Mouse (Mus musculus) G1E (cell line): ENCODE measurements around the gene Rnf181. TPM values are rescaled to one million over a fixed set of nuclear protein-coding genes. Genes with fewer than 3 reads are reported as not detected.

ENCODE experiments used
- ATAC-seq: 2 replicates; pipeline ENCODE4 v1.8.0; 2016; ENCODE audit warnings: mild to moderate bottlenecking; ENCODE audit not compliant: insufficient number of reproducible peaks, poor library complexity, low FRiP score, severe bottlenecking; ENCODE audit errors: extremely low read depth
- DNase-seq: peaks from one replicate; pipeline ENCODE4 v3.0.0; 2012; ENCODE audit warnings: low spot score
- H3K27me3 ChIP-seq: 2 replicates; pipeline ENCODE4 v1.6.1; 2012; ENCODE audit warnings: mild to moderate bottlenecking, low read length, inconsistent platforms; ENCODE audit not compliant: insufficient read depth
- H3K36me3 ChIP-seq: replicated peaks from 2 replicates; pipeline ENCODE3; 2012; ENCODE audit warnings: mild to moderate bottlenecking, inconsistent platforms
- H3K4me1 ChIP-seq: 2 replicates; pipeline ENCODE4 v1.6.1; 2012; ENCODE audit warnings: low read depth, low read length, inconsistent platforms, mixed read lengths; ENCODE audit not compliant: insufficient read depth
- H3K4me3 ChIP-seq: 2 replicates; pipeline ENCODE4 v1.5.1; 2012; ENCODE audit warnings: low read depth, mild to moderate bottlenecking, inconsistent platforms, low read length, moderate library complexity, mixed read lengths
- H3K9me3 ChIP-seq: replicated peaks from 2 replicates; pipeline ENCODE4 v1.6.1; 2012; ENCODE audit warnings: inconsistent platforms
- CTCF ChIP-seq: IDR thresholded peaks from 2 replicates; pipeline ENCODE4 v1.5.1; 2012; ENCODE audit warnings: low read depth, low read length, inconsistent platforms, mixed read lengths
- GATA1 ChIP-seq: IDR thresholded peaks from 2 replicates; pipeline ENCODE4 v1.6.1; 2012; ENCODE audit warnings: borderline replicate concordance, low read length, inconsistent platforms, mixed read lengths
- GATA2 ChIP-seq: IDR thresholded peaks from 2 replicates; pipeline ENCODE4 v1.6.1; 2012; ENCODE audit warnings: low read depth, low read length, inconsistent platforms, borderline replicate concordance
- POLR2AphosphoS5 ChIP-seq: IDR thresholded peaks from 2 replicates; pipeline ENCODE4 v1.6.1; 2012; ENCODE audit warnings: low read depth, low read length, inconsistent platforms; ENCODE audit not compliant: insufficient replicate concordance
- TAL1 ChIP-seq: conservative IDR thresholded peaks from 2 replicates; pipeline ENCODE4 v1.6.1; 2012; ENCODE audit warnings: low read depth, low read length, inconsistent platforms, mixed read lengths
- polyA plus RNA-seq: library from polyadenylated mRNA; stranded (reverse); fragments of >175 nt; gene quantifications from 2 replicates; pipeline ENCODE4 v1.2.3, GENCODE M21; 2012
- total RNA-seq, 2 experiments: library from RNA; stranded (forward) in 1 of 2; stranded (reverse) in 1 of 2; fragments of 200-1000 nt in 1 of 2; fragments of >200 nt in 1 of 2; fragmentation: Nextera tagmentation in 1 of 2; gene quantifications; 2 replicates each; pipeline ENCODE4 v1.2.3; 2014 to 2017

Gene Rnf181
- total and polyA plus RNA-seq, 3 experiments = 153 to 244 (median 165) TPM

DNA sequence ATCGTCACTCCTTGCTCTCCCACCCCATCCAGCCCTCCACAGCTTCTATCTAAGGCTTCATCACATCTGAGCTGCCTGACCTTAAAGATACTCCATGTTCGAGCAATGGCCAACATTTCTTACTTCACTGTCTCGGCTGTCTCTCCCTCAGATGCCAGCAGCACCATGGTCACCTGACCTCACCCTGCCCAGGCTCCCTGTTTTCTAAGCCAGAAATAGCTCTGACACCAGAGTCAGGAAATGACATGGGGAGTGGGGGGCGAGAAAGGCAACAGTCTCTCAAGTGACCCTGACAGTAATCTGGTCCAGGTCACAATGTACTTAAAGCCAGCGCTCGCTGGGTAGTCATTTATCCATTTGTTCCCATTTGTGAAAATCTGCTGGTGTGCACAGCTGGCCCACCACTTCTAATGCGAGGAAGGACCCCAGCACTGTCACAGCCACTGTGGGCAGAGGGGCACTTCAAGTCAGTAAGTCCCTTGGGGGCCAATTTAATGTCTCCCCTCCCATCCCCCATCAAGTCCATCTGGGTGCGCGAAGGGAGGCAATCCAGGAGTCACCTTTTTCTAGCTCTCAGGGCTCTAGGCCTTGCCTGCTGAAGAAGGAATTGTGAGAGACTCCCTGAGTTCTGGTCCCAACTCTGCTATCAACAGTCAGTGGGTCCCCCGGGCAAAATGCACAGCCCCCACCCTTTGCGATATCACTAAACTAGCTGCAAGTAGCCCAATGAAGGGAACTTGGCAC lies 53.5 kb downstream of the Rnf181 start:
- Histone ChIP-seq H3K4me3 (no peak overlapping the region), H3K4me1 (peaks cover 11% of the 10 kb centered on the region; the same call in 1 of the 2 replicates), H3K36me3 (peaks cover 68% of the 10 kb centered on the region), H3K27me3 (peaks cover 4% of the 10 kb centered on the region), H3K9me3 (no peaks in the 10 kb centered on the region)
- ATAC-seq (no peak), DNase-seq (no peak)
- TF ChIP-seq POLR2AphosphoS5 (no peak), CTCF (no peak), TAL1 (no peak), GATA1 (no peak), GATA2 (no peak)

DNA sequence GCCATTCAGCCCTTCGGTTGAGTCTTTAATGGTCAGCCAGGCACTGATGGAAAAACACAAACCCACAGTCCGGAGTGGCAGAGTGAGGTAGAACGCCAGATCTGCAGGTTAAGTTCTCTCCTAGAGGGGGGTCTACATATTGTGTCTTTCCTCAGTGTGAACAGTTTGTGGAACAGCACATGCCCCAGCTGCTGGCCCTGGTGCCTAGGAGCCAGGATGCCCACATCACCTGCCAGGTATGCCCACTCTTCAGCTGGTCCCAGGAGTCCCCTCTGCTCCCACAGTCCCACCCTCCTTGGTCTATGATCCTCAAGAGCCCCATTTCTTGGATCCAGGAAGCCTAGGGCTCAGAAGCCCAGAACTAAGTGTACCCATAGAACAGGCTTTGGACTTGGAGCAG lies 54.6 kb downstream of the Rnf181 start:
- TF ChIP-seq TAL1 (no peak), POLR2AphosphoS5 (no peak), GATA1 (no peak), GATA2 (no peak), CTCF (no peak)
- Histone ChIP-seq H3K36me3 (peaks cover 57% of the 10 kb centered on the region), H3K9me3 (no peaks in the 10 kb centered on the region), H3K4me3 (no peak overlapping the region), H3K27me3 (peaks cover 7% of the 10 kb centered on the region), H3K4me1 (peaks cover 11% of the 10 kb centered on the region; the same call in 1 of the 2 replicates)
- no peak for ATAC-seq
- no peak for DNase-seq

Other genes with a start within 250 kb of the Rnf181 start
- gene Atoh8, start 131.4 kb downstream of the Rnf181 start, total RNA-seq (2014; fragmentation: Nextera tagmentation) = not detected in 2 replicates
- gene Atoh8, start 131.4 kb downstream of the Rnf181 start, total RNA-seq (2017) = not detected in 2 replicates
- gene Atoh8, start 131.4 kb downstream of the Rnf181 start, polyA plus RNA-seq = 0.03 TPM in 1 of 2 replicates, not detected in the other
- gene Sftpb, start 62.3 kb downstream of the Rnf181 start, total RNA-seq (2014; fragmentation: Nextera tagmentation) = not detected in 2 replicates
- gene Sftpb, start 62.3 kb downstream of the Rnf181 start, total RNA-seq (2017) = not detected in 2 replicates
- not detected in 2 replicates for gene Sftpb, start 62.3 kb downstream of the Rnf181 start, polyA plus RNA-seq
- gene Usp39, start 21.8 kb downstream of the Rnf181 start, total RNA-seq (2014; fragmentation: Nextera tagmentation) = 99.6 and 100 TPM in 2 replicates
- gene Usp39, start 21.8 kb downstream of the Rnf181 start, total RNA-seq (2017) = 116 and 119 TPM in 2 replicates
- 26.3 and 29.7 TPM in 2 replicates for gene Usp39, start 21.8 kb downstream of the Rnf181 start, polyA plus RNA-seq
- gene 0610030E20Rik, start 19.6 kb downstream of the Rnf181 start, total RNA-seq (2014; fragmentation: Nextera tagmentation) = 71.0 and 74.9 TPM in 2 replicates
- gene 0610030E20Rik, start 19.6 kb downstream of the Rnf181 start, total RNA-seq (2017) = 26.4 and 29.7 TPM in 2 replicates
- 33.9 and 34.7 TPM in 2 replicates for gene 0610030E20Rik, start 19.6 kb downstream of the Rnf181 start, polyA plus RNA-seq
- gene Tmem150a, start 11.5 kb downstream of the Rnf181 start, total RNA-seq (2014; fragmentation: Nextera tagmentation) = 5.5 and 6.0 TPM in 2 replicates
- 0.55 and 1.2 TPM in 2 replicates for gene Tmem150a, start 11.5 kb downstream of the Rnf181 start, total RNA-seq (2017)
- 5.1 and 5.6 TPM in 2 replicates for gene Tmem150a, start 11.5 kb downstream of the Rnf181 start, polyA plus RNA-seq
- gene Vamp5, start 13.5 kb upstream of the Rnf181 start, total RNA-seq (2014; fragmentation: Nextera tagmentation) = 187 and 244 TPM in 2 replicates
- gene Vamp5, start 13.5 kb upstream of the Rnf181 start, total RNA-seq (2017) = 163 and 182 TPM in 2 replicates
- 133 and 183 TPM in 2 replicates for gene Vamp5, start 13.5 kb upstream of the Rnf181 start, polyA plus RNA-seq
- 58.1 and 72.6 TPM in 2 replicates for gene Vamp8, start 23.7 kb upstream of the Rnf181 start, total RNA-seq (2014; fragmentation: Nextera tagmentation)
- gene Vamp8, start 23.7 kb upstream of the Rnf181 start, total RNA-seq (2017) = 516 and 572 TPM in 2 replicates
- gene Vamp8, start 23.7 kb upstream of the Rnf181 start, polyA plus RNA-seq = 147 and 261 TPM in 2 replicates
- gene Ggcx, start 47.4 kb upstream of the Rnf181 start, total RNA-seq (2014; fragmentation: Nextera tagmentation) = 25.9 and 27.8 TPM in 2 replicates
- 9.2 and 12.4 TPM in 2 replicates for gene Ggcx, start 47.4 kb upstream of the Rnf181 start, total RNA-seq (2017)
- gene Ggcx, start 47.4 kb upstream of the Rnf181 start, polyA plus RNA-seq = 6.5 and 6.7 TPM in 2 replicates
- gene Mat2a, start 72.6 kb upstream of the Rnf181 start, total RNA-seq (2014; fragmentation: Nextera tagmentation) = 355 and 414 TPM in 2 replicates
- 275 and 294 TPM in 2 replicates for gene Mat2a, start 72.6 kb upstream of the Rnf181 start, total RNA-seq (2017)
- 24.9 and 34.2 TPM in 2 replicates for gene Mat2a, start 72.6 kb upstream of the Rnf181 start, polyA plus RNA-seq
- gene Sh2d6, start 154.8 kb upstream of the Rnf181 start, total RNA-seq (2014; fragmentation: Nextera tagmentation) = not detected in 2 replicates
- 0.16 TPM in 1 of 2 replicates, not detected in the other for gene Sh2d6, start 154.8 kb upstream of the Rnf181 start, total RNA-seq (2017)
- not detected in 2 replicates for gene Sh2d6, start 154.8 kb upstream of the Rnf181 start, polyA plus RNA-seq
- gene Capg, start 177.4 kb upstream of the Rnf181 start, total RNA-seq (2014; fragmentation: Nextera tagmentation) = 37.8 and 38.0 TPM in 2 replicates
- gene Capg, start 177.4 kb upstream of the Rnf181 start, total RNA-seq (2017) = 113 and 150 TPM in 2 replicates
- gene Capg, start 177.4 kb upstream of the Rnf181 start, polyA plus RNA-seq = 88.6 and 102 TPM in 2 replicates
- 20.4 and 25.5 TPM in 2 replicates for gene Elmod3, start 231.5 kb upstream of the Rnf181 start, total RNA-seq (2014; fragmentation: Nextera tagmentation)
- gene Elmod3, start 231.5 kb upstream of the Rnf181 start, total RNA-seq (2017) = 8.6 and 9.8 TPM in 2 replicates
- 16.6 and 22.1 TPM in 2 replicates for gene Elmod3, start 231.5 kb upstream of the Rnf181 start, polyA plus RNA-seq
- gene Retsat, start 231.5 kb upstream of the Rnf181 start, total RNA-seq (2014; fragmentation: Nextera tagmentation) = 13.1 and 13.6 TPM in 2 replicates
- 12.6 and 14.8 TPM in 2 replicates for gene Retsat, start 231.5 kb upstream of the Rnf181 start, total RNA-seq (2017)
- gene Retsat, start 231.5 kb upstream of the Rnf181 start, polyA plus RNA-seq = 6.1 and 25.6 TPM in 2 replicates